Mouse (Mus musculus) thymus, postnatal 36 days (tissue): Measurements from ENCODE around the gene Hoxa9.

Experiments
- DNase-seq, 2 experiments: peaks; one replicate each; pipeline ENCODE4 v3.0.0; 2022; ENCODE audit warnings: mixed read lengths in 2 of 2

Hoxa9 gene

DNA sequence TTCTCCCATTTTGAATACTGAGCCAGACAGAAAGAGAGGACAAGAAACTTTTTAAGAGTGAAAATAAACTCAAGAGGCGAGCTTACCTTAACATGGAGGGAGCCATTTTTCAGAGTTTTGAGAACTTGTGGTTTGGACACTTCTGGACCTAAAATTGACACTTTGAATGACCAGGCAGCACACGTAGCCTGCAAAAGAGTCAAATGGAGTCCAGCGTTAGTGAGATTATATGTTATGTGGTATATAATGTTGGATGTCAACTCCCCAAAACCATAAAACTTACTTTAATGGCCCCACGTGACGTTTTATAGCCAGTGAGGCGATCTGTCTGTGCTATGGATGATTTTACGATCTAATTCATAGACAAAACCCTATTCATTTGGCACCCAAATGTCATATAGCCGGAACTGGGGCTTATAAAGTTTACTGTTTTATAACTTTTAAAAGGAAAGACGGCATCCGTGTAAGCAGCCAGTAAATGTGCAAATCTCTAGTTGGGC, 30.1 kb downstream of the Hoxa9 start:
- DNase-seq, result no peak

- DNase-seq, result no peak
Observed at GRCm38 (mm10) chr6:52200073-52200750, 30.7 kb downstream of the Hoxa9 start.

GRCm38 (mm10) chr6:52197271-52197670, 33.6 kb downstream of the Hoxa9 start:
- no peak for DNase-seq

- DNase-seq, result no peak
Observed at GRCm38 (mm10) chr6:52196811-52197210, 34.1 kb downstream of the Hoxa9 start.

DNA sequence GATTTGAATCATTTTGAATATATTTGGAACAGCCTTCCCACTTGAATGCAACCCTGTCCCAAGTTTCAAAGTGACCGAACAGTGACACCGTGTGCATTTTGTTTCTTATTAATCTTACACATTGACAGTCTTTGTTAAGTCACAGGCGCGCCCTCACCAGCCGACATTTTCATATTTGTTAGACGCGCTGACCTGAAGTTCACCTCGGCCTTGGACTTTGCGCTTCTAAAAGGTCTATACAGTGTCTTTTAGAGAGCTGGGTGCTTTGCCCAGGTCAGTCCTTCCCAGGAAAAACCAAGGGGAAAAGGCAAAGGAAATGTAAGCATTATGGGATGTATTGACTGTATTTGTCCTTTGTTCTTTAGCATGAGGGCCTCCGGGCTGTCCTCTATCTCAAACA, 36.2 kb downstream of the Hoxa9 start:
- DNase-seq, result no peak

- DNase-seq, result peak; percentile 84 to 87
Observed at GRCm38 (mm10) chr6:52191860-52192550, 38.9 kb downstream of the Hoxa9 start.

DNA sequence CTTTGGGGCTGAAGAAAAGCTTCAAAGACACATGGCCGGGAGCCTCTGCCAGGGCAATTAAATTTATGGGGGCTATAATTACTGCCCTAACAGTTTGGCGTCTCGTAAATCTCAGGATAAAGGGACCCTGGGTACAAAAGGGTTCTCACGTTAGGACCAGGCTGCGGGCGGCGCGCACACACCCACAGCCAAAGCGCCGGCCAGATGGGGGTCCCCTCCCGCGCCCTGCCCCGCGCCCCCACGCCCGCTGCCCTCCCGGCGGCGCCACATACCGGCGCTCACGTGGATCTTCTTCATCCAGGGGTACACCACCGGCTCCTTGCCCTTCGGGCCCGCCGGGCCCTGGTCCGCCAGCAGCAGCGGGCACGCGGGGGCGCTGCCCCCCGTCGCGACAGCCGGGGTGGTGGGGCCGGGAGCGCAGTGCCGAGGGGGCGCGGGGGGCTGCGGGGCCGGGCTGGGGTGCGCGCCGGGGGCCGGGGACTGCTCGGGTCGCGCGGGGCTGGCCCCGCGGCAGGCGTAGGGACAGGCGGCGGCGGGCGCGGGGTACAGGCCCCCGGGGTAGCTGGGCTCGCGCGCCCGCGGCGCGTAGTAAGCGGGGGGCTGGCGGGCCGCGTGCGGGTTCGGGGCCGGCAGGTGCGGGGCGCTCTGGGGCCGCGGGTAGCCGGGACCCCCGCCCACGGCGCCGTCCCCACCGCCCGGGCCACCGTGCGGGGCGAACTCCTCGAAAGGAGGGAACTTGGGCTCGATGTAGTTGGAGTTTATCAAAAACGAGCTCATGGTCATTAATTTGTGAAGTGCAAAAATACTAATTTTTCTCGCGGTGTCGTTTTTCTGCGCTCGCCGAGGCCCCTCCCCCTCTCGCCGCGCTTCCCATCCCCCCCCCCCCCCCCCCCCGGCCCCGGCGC, 39.7 kb downstream of the Hoxa9 start, which contains the start of gene Hoxa4:
Gene Hoxa4, minus strand, starts transcription at position 848 of the 905 bp plus-strand sequence.
- peak in 1 of 2 experiments; percentile 56 for DNase-seq

DNA sequence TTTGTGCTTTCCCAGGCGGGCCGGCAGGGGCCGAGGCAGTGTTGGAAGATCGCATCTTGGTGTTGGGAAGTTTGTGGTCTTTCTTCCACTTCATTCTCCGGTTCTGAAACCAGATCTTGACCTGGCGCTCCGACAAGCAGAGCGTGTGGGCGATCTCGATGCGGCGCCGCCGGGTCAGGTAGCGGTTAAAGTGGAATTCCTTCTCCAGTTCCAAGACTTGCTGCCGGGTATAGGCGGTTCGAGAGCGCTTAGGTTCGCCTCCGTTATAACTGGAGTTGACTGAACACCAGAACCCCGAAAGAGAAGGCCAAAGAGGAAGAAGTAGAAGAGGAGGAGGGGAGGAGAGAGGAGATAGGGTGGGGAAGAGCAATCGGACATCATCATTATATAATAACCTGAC, 40.5 kb downstream of the Hoxa9 start:
- DNase-seq, result no peak

GRCm38 (mm10) chr6:52189909-52190308, 41.0 kb downstream of the Hoxa9 start:
- no peak for DNase-seq

GRCm38 (mm10) chr6:52189172-52189591, 41.7 kb downstream of the Hoxa9 start:
- DNase-seq, result no peak

GRCm38 (mm10) chr6:52186500-52186899, 44.4 kb downstream of the Hoxa9 start:
- DNase-seq, result no peak

- DNase-seq, result no peak
Observed at GRCm38 (mm10) chr6:52185834-52186233, 45.1 kb downstream of the Hoxa9 start.

DNA sequence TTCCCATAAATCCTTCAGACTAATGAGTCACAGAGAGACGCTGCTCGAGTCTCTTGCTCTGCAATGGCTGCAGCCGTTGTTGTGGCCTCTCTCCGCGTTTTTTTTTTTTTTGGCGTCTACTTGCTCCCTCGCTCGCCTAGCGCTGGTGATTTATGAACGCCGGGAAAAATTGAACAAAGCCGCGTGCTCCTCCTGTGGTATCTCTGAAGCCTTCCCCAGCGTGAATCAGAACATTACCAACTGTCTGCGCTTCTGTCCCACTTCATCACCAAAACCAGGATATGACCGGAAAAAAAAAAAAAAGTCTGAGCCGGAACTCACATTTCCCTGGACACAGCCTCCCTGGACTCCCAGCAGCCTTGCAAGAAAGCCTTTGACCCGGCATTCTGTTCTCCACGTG, 45.7 kb downstream of the Hoxa9 start:
- DNase-seq, result no peak

- no peak for DNase-seq
Observed at GRCm38 (mm10) chr6:52184668-52185067, 46.2 kb downstream of the Hoxa9 start.

DNA sequence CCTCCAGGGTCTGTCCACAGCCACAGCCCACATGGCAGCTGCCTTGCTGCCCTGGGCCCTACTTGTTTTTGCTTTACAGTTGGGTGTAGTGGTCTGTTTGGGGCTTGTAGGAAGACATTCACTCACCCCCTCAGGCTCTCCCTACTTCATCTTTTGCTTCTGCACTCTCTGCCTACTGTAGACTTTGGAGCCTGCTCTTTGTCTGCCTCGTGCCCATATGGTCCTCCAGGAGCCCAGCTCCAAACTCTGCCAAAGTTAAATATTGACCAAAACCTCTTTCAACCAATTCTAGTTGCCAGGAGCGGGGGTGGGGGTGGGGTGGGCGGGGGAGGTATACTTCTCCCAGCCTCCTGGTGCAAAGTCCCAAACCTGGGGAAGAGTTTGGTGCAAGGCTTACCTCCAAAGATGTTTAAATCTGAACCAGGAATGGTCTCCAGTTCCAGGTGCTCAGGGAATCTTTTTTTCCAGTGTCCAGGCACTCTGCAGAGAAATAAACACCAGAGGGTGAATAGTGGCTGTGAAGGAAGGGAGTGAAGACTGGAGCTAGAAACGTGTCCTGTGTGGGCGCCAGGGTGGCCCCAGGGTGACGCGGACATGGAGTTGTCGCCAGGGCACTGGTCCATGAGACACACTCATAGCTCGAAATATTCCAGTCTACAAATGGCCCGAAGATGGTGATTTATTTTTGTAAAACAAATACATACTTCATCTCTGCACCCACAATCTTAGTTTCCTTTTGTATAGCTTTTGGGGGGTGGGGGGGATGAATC, 47.4 kb downstream of the Hoxa9 start:
- no peak for DNase-seq

GRCm38 (mm10) chr6:52182793-52183192, 48.1 kb downstream of the Hoxa9 start:
- DNase-seq, result no peak

DNA sequence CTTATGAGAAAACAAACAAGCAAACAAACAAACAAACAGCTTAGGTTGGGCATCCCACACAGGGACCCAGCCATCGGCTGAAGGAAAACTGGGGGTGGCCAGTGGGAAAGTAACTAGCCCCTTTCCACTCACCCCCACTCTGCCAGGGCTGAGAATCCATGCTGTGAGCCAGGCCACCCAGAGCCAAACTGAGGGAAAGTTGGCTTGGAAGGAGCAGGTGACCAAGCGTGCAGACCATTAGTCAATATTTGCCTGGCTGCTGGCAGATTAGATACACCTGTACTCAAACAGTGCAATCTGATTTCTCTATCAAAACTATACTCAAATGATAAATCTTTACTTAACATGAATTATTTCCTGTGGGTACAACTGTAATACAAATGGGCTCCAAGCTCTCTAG, 48.9 kb downstream of the Hoxa9 start:
- no peak for DNase-seq

GRCm38 (mm10) chr6:52180726-52181125, 50.2 kb downstream of the Hoxa9 start:
- DNase-seq, result no peak

DNA sequence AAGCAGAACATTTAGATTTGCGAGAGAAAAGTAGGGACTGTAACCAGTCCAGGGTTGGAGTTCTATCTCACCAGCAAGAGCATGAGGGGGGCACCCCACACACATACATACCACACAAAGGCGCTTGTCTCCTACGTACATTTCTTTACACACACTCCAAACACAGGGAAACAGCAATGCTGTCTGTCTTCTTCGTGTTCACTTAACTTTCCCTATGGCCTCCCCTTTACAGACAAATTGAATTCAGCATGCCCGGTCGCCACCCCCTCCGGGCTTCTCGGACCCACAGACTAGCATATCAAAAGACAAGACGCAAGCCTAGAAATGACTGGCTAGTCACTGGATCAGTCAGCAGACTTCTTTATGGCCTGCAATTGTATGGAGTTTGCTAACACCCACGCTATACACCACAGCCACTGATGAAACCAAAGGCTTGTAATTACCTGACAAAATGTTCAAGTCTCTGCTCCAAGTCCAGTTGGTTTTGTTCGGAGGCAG, 50.6 kb downstream of the Hoxa9 start:
- no peak for DNase-seq

- no peak for DNase-seq
Observed at GRCm38 (mm10) chr6:52179690-52180089, 51.2 kb downstream of the Hoxa9 start.

- no peak for DNase-seq
Observed at GRCm38 (mm10) chr6:52178918-52179665, 51.8 kb downstream of the Hoxa9 start.
